Mouse (Mus musculus) right cerebral cortex, adult 2 months (tissue): ENCODE measurements at regions not wholly inside any gene's neighbourhood (a gene's known extent, or its start where the extent isn't known, plus 50 kb on each side); places are given as distances from the start of the nearest gene placed in this dataset.

ENCODE experiments used
- DNase-seq, 2 experiments: peaks; one replicate each; pipeline ENCODE4 v3.0.0; 2021 to 2022; ENCODE audit warnings: low spot score in 2 of 2

DNA sequence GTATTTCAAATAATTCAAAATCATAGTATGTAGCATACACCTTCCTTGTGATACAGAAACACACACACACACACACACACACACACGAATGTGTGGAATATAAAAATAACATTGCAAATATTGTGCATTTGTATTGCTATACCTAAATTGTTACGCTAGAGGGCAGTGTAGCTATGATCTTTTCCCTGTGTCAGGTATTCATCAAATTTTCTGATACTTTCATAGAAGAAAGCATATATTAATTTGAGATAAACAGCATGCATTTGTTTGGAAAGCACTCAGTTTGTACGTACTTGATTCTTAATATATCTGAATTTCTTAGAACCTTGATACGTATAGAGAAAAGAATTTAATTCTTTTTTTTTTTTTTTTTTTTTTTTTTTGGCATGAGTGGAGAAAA is 1700.9 kb upstream of the Sel1l start:
- no peak for DNase-seq

GRCm38 (mm10) chr12:93523465-93523864 is 1674.5 kb upstream of the Sel1l start:
- DNase-seq, result no peak

DNA sequence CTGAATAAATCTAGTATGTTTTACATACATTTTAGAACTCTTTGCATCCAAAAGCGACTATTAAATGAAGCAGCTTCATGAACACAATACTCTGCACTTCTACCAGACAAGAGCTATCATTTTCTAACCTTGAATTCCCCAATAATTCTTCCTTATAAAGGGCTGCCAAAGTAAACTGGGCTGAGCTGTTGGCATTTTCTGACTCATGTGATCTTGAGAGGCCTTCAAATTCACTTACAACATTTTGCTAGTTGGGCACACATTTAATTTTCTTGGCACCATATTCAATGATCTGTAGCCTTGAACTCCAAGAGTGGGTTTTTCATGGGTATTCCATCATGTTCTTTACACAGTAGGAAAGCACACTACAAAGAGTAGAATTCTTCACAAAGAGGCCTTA is 1637.4 kb upstream of the Sel1l start:
- no peak for DNase-seq

DNA sequence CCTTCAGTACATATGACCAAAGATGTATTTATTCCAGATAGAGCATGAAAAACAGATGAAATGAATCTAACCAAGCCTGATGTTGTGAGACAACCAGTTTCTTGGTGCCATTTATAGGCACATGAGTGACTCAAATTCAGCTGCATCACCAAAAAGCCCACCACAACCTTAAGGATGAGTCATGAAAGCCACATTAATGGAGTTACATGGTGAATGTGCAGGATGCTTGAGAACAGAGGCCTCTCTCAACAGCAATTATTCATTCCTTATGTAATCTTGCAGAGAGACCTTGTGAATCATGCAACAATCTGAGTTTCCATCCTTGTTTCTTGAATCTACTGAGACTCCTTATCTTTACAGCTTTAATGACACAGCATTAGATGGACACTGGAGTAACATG is 1613.1 kb upstream of the Sel1l start:
- DNase-seq, result no peak

- DNase-seq, result no peak
Measured at GRCm38 (mm10) chr12:93449436-93449835, 1600.5 kb upstream of the Sel1l start.

DNA sequence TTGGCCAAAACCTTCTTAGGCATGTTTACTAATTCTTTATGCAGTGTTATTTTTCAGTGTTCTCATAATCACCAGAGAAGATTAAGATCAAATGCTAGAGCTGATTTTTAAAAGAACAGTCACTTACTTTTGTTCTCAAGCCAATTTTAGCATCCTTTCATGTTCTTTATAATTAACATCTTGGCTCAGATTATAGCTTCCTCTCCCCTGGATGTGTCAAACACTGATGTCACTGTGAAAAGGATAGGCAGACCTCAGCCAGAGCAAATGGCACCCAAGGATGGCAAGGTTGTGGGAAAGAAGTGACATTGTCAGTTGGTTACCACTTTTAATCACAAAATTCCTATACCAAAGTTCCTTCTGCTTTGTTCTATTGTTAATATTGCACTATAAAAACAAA is 1580.3 kb upstream of the Sel1l start:
- no peak for DNase-seq

GRCm38 (mm10) chr12:93427988-93428387 is 1579.0 kb upstream of the Sel1l start:
- DNase-seq, result no peak

- DNase-seq, result no peak
Measured at GRCm38 (mm10) chr12:93416381-93416780, 1567.4 kb upstream of the Sel1l start.

DNA sequence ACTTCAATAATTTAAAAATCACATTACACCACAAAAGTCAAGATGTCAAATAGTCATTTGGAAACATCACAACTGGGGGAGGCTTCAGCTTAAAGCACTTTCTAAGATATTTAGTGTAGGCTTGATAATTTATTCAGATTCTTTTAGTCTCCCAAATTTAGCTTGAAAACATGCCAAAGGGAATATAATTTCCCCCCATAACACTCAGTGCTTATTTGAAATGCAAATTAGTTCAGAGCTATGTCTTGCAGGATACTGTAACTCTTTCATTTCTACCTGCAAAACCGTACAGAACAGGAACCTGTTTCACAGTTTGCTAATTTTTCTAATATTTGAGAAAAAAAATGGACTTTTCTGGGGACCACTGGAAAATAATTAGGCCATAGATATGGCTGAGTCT is 1566.8 kb upstream of the Sel1l start:
- DNase-seq, result no peak

GRCm38 (mm10) chr12:93385578-93385977 is 1536.6 kb upstream of the Sel1l start:
- no peak for DNase-seq

DNA sequence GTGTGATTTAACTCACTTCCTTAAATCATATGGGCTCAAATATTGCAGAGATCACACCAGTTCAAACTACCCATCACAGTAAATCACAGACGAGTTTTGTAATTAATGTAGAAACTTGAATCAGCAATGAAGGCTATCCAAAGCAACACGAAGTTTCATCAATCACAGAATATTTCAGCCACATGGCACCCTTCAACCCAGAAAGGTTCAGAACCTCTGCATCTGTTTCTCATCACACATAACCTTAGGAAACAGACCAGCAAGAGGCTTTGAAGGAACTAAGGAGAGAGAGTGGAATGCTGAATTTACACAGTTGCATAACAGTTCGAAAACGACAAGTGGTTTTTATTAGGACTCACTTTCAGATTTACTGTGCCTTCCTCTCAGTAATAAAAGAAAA is 1494.0 kb upstream of the Sel1l start:
- DNase-seq, result no peak

DNA sequence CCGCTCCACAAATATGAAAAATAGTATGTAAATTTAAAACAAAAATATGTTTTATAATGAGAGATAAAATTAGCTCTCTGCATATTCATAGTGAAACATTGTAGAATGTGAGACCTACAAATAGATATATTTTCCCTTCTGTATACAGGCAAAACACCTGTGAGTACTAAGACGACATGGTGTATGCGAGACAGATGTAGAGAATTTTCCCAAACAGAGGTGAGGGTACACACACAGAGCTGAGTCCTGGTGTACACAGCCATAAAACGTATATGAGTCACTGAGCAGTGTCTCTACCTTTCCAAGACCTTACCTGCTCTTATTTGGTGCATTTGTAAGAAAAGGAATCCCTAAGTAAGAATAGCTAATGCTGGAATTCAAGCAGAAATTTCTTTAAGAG is 1493.6 kb upstream of the Sel1l start:
- DNase-seq, result no peak

DNA sequence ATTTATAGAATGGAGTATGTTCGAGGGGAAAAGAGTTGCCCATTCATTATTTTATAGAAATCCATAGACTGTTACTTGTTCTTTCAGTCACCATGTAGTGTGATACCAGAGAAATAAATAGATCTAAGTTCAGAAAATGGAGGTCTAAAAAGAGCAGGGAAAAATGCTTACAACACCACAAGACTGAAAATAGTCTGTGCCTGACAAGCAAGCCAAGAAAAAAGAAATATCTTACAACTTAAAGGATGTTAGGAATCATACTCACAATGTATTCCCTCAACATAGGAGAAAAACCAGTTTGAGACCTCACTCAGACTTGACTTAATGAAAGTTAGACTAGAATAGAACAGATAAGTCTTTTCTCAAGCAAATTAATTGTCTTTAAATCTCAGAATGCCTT is 1486.6 kb upstream of the Sel1l start:
- DNase-seq, result no peak

DNA sequence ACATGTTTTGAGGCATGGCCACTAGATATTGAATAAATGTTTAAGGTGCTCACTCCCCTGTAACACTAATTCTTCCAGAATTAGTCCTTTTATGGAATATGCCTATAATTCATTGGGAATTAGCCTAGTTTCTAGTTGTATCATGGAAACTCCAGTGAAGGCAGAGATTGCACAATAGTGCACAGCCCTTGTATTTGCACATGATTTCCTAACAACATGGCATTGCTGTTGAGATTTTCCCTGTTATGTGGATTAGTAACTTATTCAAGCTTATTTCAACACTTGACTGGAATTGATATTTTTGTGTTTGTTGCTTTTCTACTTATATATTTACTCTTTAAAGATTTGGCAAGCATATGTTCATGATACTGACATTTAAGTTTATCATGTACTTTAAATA is 1463.3 kb upstream of the Sel1l start:
- DNase-seq, result no peak

- DNase-seq, result no peak
Measured at GRCm38 (mm10) chr12:93281816-93282215, 1432.9 kb upstream of the Sel1l start.

- DNase-seq, result no peak
Measured at GRCm38 (mm10) chr12:93273652-93274051, 1424.7 kb upstream of the Sel1l start.

GRCm38 (mm10) chr12:93230237-93230636 is 1381.3 kb upstream of the Sel1l start:
- DNase-seq, result no peak

GRCm38 (mm10) chr12:93226826-93227225 is 1377.9 kb upstream of the Sel1l start:
- no peak for DNase-seq

- DNase-seq, result no peak
Measured at GRCm38 (mm10) chr12:93221179-93221922, 1372.4 kb upstream of the Sel1l start.

DNA sequence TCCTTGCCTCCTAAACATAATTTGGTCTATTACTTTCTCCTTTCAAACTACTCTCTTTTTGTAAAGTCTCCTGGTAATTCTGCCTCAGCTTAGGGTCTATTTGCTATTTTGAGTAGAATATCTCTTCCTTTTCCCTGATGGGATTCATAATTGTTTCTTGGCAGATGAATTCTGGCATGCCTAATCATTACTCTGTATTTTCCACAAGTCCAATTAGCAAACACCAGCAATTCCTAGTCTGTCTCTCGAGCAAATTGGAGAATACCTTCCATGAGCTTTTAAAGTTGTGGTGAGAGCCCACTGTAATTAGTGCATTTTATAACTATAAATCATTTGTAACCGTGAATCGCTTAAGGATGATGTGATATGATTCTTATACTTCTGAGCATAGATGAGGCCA is 1358.6 kb upstream of the Sel1l start:
- DNase-seq, result no peak

- DNase-seq, result no peak
Measured at GRCm38 (mm10) chr12:93188940-93189339, 1340.0 kb upstream of the Sel1l start.

- DNase-seq, result no peak
Measured at GRCm38 (mm10) chr12:93173744-93174143, 1324.8 kb upstream of the Sel1l start.

DNA sequence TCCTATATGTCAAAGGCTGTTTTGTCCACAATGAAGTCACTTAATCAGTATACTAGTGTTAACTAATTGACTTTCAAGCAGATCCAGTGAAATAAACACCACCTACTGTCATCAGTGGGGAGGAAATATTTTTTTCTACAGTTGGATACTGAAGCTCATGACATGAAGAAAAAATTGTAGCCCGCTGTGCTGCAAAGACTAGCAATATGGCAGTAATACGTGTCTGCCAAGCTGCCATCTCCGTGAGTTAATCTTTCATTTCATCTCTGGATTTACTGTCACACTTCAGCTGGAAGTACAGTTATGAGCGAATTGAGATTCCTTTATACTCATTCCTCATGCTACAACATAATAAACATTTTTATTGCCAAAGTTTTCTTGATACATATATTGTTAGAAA is 1311.3 kb upstream of the Sel1l start:
- DNase-seq, result no peak

DNA sequence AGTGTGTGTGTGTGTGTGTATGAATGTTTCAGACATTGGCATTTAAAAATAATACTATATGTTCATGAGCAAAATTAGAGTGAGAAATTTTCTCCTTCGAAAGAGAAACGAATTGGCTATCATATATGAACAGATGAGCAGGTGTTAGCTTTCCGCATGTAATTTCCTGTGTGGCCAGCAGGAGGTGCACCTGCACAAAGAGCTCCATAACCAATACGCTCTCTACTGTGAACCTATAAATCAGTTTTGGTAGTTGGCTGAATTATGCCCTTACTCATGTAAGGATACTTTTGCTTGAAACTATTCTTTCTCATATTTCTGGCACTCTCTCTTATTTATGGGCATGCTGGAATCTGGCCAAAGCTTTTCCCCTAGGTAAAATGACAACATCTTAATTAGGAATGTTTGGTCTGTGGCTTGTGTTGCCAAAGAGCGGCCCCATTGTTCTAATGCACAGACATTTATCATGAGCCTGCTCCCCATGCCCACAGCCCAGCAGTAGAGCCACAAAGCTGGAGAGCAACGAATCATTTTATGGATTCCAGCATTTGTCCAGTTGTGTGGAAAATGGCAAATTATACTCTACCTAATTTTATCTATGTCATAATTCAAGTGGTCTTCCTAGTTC is 1303.8 kb upstream of the Sel1l start:
- DNase-seq, result peak; percentile 40 to 42
